Mouse (Mus musculus): ENCODE results near the gene Mfsd11. TPM values are rescaled to one million over a fixed set of nuclear protein-coding genes. Genes with fewer than 3 reads are reported as not detected.

Gene Mfsd11
- polyA plus RNA-seq, 1 experiment from 2014 or later, result 48.0 TPM

- Histone ChIP-seq H3K4me3 (no peak overlapping the region), H3K36me3 (peaks cover 53% of the 10 kb centered on the region), H3K9me3 (no peaks in the 10 kb centered on the region), H3K9ac (no peak overlapping the region), H3K4me1 (peaks cover 2% of the 10 kb centered on the region), H3K27ac (peak overlapping the region; percentile 18; the same call in 1 of the 2 replicates), H3K4me2 (no peak overlapping the region), H3K27me3 (no peaks in the 10 kb centered on the region)
- ATAC-seq (ENCODE audit: insufficient number of reproducible peaks, low FRiP score, low TSS enrichment, low read depth), result peak; percentile 21; the same call in 1 of the 2 replicates
- WGBS, result 65% methylated on average over 20 of the region's 20 CpGs
Measured at GRCm38 (mm10) chr11:116873987-116874386, 21.7 kb downstream of the Mfsd11 start.

GRCm38 (mm10) chr11:116878454-116878853 lies 26.2 kb downstream of the Mfsd11 start:
- H3K27ac ChIP-seq, result no peak overlapping the region
- H3K9ac ChIP-seq, result no peak overlapping the region
- H3K36me3 ChIP-seq, result peaks cover 13% of the 10 kb centered on the region
- WGBS, result 74% methylated on average over 8 of the region's 8 CpGs
- H3K4me2 ChIP-seq, result no peak overlapping the region
- H3K27me3 ChIP-seq, result no peaks in the 10 kb centered on the region
- H3K9me3 ChIP-seq, result no peaks in the 10 kb centered on the region
- no peaks in the 10 kb centered on the region; the same call in 1 of the 2 replicates for H3K4me1 ChIP-seq
- no peak overlapping the region for H3K4me3 ChIP-seq
- no peak for ATAC-seq (ENCODE audit: insufficient number of reproducible peaks, low FRiP score, low TSS enrichment, low read depth)

GRCm38 (mm10) chr11:116880839-116881238 lies 28.6 kb downstream of the Mfsd11 start:
- no peak overlapping the region for H3K27ac ChIP-seq
- H3K4me1 ChIP-seq, result peaks cover 6% of the 10 kb centered on the region; the same call in 1 of the 2 replicates
- no peak overlapping the region for H3K4me3 ChIP-seq
- H3K27me3 ChIP-seq, result no peaks in the 10 kb centered on the region
- H3K9me3 ChIP-seq, result no peaks in the 10 kb centered on the region
- no peaks in the 10 kb centered on the region for H3K36me3 ChIP-seq
- no peak overlapping the region for H3K4me2 ChIP-seq
- H3K9ac ChIP-seq, result no peak overlapping the region
- 61% methylated on average over 7 of the region's 7 CpGs for WGBS
- no peak for ATAC-seq (ENCODE audit: insufficient number of reproducible peaks, low FRiP score, low TSS enrichment, low read depth)

- Histone ChIP-seq H3K27ac (no peak overlapping the region), H3K27me3 (no peaks in the 10 kb centered on the region), H3K4me1 (peaks cover 9% of the 10 kb centered on the region; the same call in 1 of the 2 replicates), H3K9ac (no peak overlapping the region), H3K4me2 (no peak overlapping the region), H3K9me3 (no peaks in the 10 kb centered on the region), H3K4me3 (no peak overlapping the region), H3K36me3 (no peaks in the 10 kb centered on the region)
- 60% methylated on average over 5 of the region's 5 CpGs for WGBS
- no peak for ATAC-seq (ENCODE audit: insufficient number of reproducible peaks, low FRiP score, low TSS enrichment, low read depth)
Measured at GRCm38 (mm10) chr11:116881440-116881839, 29.2 kb downstream of the Mfsd11 start.

GRCm38 (mm10) chr11:116882446-116882845 lies 30.2 kb downstream of the Mfsd11 start:
- peaks cover 9% of the 10 kb centered on the region; the same call in 1 of the 2 replicates for H3K4me1 ChIP-seq
- no peaks in the 10 kb centered on the region for H3K9me3 ChIP-seq
- H3K4me3 ChIP-seq, result no peak overlapping the region
- no peak overlapping the region for H3K9ac ChIP-seq
- no peak overlapping the region for H3K4me2 ChIP-seq
- 0 out of 2 replicates have a peak, but pooled peaks cover 4% of the 10 kb centered on the region for H3K27me3 ChIP-seq
- H3K27ac ChIP-seq, result no peak overlapping the region
- H3K36me3 ChIP-seq, result no peaks in the 10 kb centered on the region
- 79% methylated on average over 10 of the region's 10 CpGs for WGBS
- no peak for ATAC-seq (ENCODE audit: insufficient number of reproducible peaks, low FRiP score, low TSS enrichment, low read depth)

GRCm38 (mm10) chr11:116884061-116884460 lies 31.8 kb downstream of the Mfsd11 start:
- no peak for ATAC-seq (ENCODE audit: insufficient number of reproducible peaks, low FRiP score, low TSS enrichment, low read depth)
- H3K4me3 ChIP-seq, result no peak overlapping the region
- H3K27me3 ChIP-seq, result 0 out of 2 replicates have a peak, but pooled peaks cover 4% of the 10 kb centered on the region
- no peak overlapping the region for H3K4me2 ChIP-seq
- WGBS, result 85% methylated on average over 6 of the region's 6 CpGs
- peaks cover 9% of the 10 kb centered on the region; the same call in 1 of the 2 replicates for H3K4me1 ChIP-seq
- H3K36me3 ChIP-seq, result no peaks in the 10 kb centered on the region
- H3K9me3 ChIP-seq, result no peaks in the 10 kb centered on the region
- no peak overlapping the region for H3K9ac ChIP-seq
- H3K27ac ChIP-seq, result no peak overlapping the region

GRCm38 (mm10) chr11:116885275-116886151 lies 33.3 kb downstream of the Mfsd11 start:
- no peak overlapping the region for H3K9ac ChIP-seq
- H3K27me3 ChIP-seq, result 0 out of 2 replicates have a peak, but pooled peaks cover 4% of the 10 kb centered on the region
- no peaks in the 10 kb centered on the region for H3K9me3 ChIP-seq
- H3K27ac ChIP-seq, result no peak overlapping the region
- ATAC-seq (ENCODE audit: insufficient number of reproducible peaks, low FRiP score, low TSS enrichment, low read depth), result no peak
- peak overlapping the region; percentile 36 for H3K4me3 ChIP-seq
- WGBS, result 2% methylated on average over 28 of the region's 28 CpGs
- H3K4me2 ChIP-seq, result peak overlapping the region; percentile 56
- no peaks in the 10 kb centered on the region for H3K36me3 ChIP-seq
- H3K4me1 ChIP-seq, result peaks cover 9% of the 10 kb centered on the region; the same call in 1 of the 2 replicates

GRCm38 (mm10) chr11:116887136-116887535 lies 34.9 kb downstream of the Mfsd11 start:
- 52% methylated on average over 5 of the region's 5 CpGs for WGBS
- Histone ChIP-seq H3K27ac (no peak overlapping the region), H3K9me3 (no peaks in the 10 kb centered on the region), H3K36me3 (no peaks in the 10 kb centered on the region), H3K9ac (no peak overlapping the region), H3K4me2 (no peak overlapping the region), H3K4me1 (peaks cover 9% of the 10 kb centered on the region; the same call in 1 of the 2 replicates), H3K4me3 (no peak overlapping the region), H3K27me3 (0 out of 2 replicates have a peak, but pooled peaks cover 4% of the 10 kb centered on the region)
- no peak for ATAC-seq (ENCODE audit: insufficient number of reproducible peaks, low FRiP score, low TSS enrichment, low read depth)

GRCm38 (mm10) chr11:116893532-116894442 lies 41.5 kb downstream of the Mfsd11 start:
- WGBS, result 42% methylated on average over 19 of the region's 19 CpGs
- H3K4me1 ChIP-seq, result peaks cover 5% of the 10 kb centered on the region; the same call in 1 of the 2 replicates
- H3K27me3 ChIP-seq, result no peaks in the 10 kb centered on the region
- no peak overlapping the region for H3K27ac ChIP-seq
- H3K36me3 ChIP-seq, result no peaks in the 10 kb centered on the region
- no peak overlapping the region for H3K4me2 ChIP-seq
- H3K9me3 ChIP-seq, result no peaks in the 10 kb centered on the region
- no peak overlapping the region for H3K9ac ChIP-seq
- H3K4me3 ChIP-seq, result no peak overlapping the region
- no peak for ATAC-seq (ENCODE audit: insufficient number of reproducible peaks, low FRiP score, low TSS enrichment, low read depth)

GRCm38 (mm10) chr11:116895402-116895801 lies 43.2 kb downstream of the Mfsd11 start:
- Histone ChIP-seq H3K36me3 (no peaks in the 10 kb centered on the region), H3K27ac (no peak overlapping the region), H3K4me3 (no peak overlapping the region), H3K4me2 (no peak overlapping the region), H3K9ac (no peak overlapping the region), H3K27me3 (no peaks in the 10 kb centered on the region), H3K9me3 (no peaks in the 10 kb centered on the region), H3K4me1 (peaks cover 5% of the 10 kb centered on the region; the same call in 1 of the 2 replicates)
- WGBS, result 73% methylated on average over 3 of the region's 3 CpGs
- ATAC-seq (ENCODE audit: insufficient number of reproducible peaks, low FRiP score, low TSS enrichment, low read depth), result no peak

- H3K9ac ChIP-seq, result no peak overlapping the region
- no peaks in the 10 kb centered on the region for H3K9me3 ChIP-seq
- no peak overlapping the region for H3K4me3 ChIP-seq
- no peak for ATAC-seq (ENCODE audit: insufficient number of reproducible peaks, low FRiP score, low TSS enrichment, low read depth)
- no peak overlapping the region for H3K27ac ChIP-seq
- peaks cover 2% of the 10 kb centered on the region for H3K27me3 ChIP-seq
- no peaks in the 10 kb centered on the region for H3K4me1 ChIP-seq
- 87% methylated on average over 12 of the region's 12 CpGs for WGBS
- H3K4me2 ChIP-seq, result no peak overlapping the region
- no peaks in the 10 kb centered on the region for H3K36me3 ChIP-seq
Measured at GRCm38 (mm10) chr11:116899247-116899646, 47.0 kb downstream of the Mfsd11 start.
